Mouse (Mus musculus) embryonic fibroblast, embryonic 13.5 days (primary cell): ENCODE results near the gene Bcorl1.

Experiments
- CTCF ChIP-seq: IDR thresholded peaks from 2 replicates; pipeline ENCODE4 v1.5.1; 2011; ENCODE audit warnings: mild to moderate bottlenecking, control low read depth, low read length, moderate library complexity, borderline replicate concordance; ENCODE audit not compliant: insufficient read depth
- POLR2A ChIP-seq: IDR thresholded peaks from 2 replicates; pipeline ENCODE4 v1.6.1; 2011; ENCODE audit warnings: low read depth, mild to moderate bottlenecking, control low read depth, low read length, moderate library complexity

GRCm38 (mm10) chrX:48425280-48425679, 84.1 kb downstream of the Bcorl1 start:
- no peak for TF ChIP-seq CTCF
- no peak for TF ChIP-seq POLR2A
